Mouse (Mus musculus): ENCODE data around the gene Mprip. TPM values are rescaled to one million over a fixed set of nuclear protein-coding genes. Genes with fewer than 3 reads are reported as not detected.

The Mprip gene
- polyA plus RNA-seq, 2 experiments = 87.1 to 122 TPM

DNA sequence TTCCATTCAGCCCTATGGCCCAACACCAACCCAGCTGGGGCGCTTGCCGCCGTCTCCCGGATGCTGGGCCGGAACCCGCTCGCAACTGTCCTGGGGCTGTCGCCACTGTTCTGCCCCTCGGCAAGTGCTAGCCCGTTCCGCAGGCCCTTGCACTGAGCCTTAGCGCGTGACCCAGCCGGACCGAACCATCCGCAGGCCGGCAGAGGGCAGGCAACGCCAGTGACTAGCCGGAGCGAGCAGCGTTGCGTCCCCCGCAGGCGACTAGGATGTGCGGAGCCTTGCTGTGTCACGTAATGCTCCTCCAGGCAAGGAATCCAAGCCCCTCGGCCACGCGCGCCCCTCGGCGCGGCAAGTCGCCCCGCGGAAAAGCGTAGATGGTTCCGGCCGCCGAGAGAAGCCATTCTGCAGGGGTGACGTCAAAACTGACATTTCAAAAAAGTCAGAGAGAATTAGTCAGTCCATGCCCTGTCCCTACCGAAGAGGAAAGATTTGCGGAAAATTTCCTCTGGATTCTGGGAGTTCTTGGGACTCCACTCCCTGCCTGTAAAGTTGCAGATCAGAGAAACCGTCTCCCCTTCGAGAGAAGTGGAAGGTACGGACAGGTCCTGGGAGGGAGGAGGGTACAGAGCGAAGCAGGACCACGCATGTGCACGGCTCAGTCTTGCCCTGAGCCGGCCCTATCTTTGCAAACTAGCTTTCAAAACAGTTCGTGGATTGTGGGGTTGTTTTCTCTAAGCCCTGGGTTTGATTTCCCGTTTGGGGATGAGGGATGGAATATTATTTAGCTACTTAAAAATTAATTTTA lies 148.8 kb downstream of the Mprip start, which contains the start of gene Flcn:
TSS of gene Flcn (minus strand) at position 347 of the 805 bp plus-strand sequence.
- DNase-seq (ENCODE audit: low spot score) = peak; percentile 89
- WGBS = under 1% methylated on average over 52 of the region's 52 CpGs
- Histone ChIP-seq H3K27ac (replicated peaks; ENCODE audit: low read depth, low read length) (peak within 1 kb of the TSS; percentile 100), H3K36me3 (ENCODE audit: control insufficient read depth, insufficient read depth, low read length) (peaks cover 31% of the 10 kb centered on the region), H3K4me1 (ENCODE audit: control insufficient read depth, insufficient read depth, low read length) (peaks cover 8% of the 10 kb centered on the region), H3K27me3 (ENCODE audit: control insufficient read depth, insufficient read depth, low read length) (no peaks in the 10 kb centered on the region), H3K4me2 (replicated peaks; ENCODE audit: low read depth, low read length, severe bottlenecking) (peak within 1 kb of the TSS; percentile 72), H3K4me3 (replicated peaks; ENCODE audit: low read length) (peak within 1 kb of the TSS; percentile 80), H3K9me3 (ENCODE audit: control insufficient read depth, low read length) (no peaks in the 10 kb centered on the region), H3K9ac (ENCODE audit: low read depth, low read length, severe bottlenecking) (peak within 1 kb of the TSS; percentile 98)
- ATAC-seq (ENCODE audit: low FRiP score, low read depth) = peak; percentile 91
- peak; percentile 60; the same call in 1 of the 2 replicates for TF ChIP-seq POLR2A (IDR thresholded peaks at IDR 0.05; ENCODE audit: borderline replicate concordance, extremely low read depth, insufficient read depth, insufficient read length)

DNA sequence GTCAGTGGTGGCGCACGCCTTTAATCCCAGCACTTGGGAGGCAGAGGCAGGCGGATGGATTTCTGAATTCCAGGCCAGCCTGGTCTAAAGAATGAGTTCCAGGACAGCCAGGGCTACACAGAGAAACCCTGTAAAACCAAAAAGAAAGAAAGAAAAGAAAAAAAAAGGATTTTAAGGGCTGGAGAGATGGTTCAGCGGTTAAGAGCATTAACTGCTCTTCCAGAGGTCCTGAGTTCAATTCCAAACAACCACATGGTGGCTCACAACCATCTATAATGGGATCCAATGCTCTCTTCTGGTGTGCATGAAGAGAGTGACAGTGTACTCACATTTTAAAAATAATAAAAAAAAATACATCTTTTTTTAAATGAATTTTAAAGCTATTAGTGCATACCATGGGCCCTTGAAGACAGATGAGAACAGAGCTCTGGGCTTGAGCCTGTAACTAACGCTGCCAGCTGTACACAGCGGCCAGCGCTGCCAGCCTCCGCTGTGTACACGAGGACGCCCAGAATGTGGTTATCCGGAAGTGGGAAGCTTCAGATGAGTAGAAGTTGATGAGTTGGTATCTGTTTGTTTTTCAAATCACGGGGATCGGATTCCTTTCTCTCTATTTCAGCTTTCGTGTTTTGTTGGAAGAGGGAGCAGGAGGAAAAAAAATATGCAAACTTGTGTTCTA lies 149.5 kb downstream of the Mprip start:
- Histone ChIP-seq H3K36me3 (ENCODE audit: control insufficient read depth, insufficient read depth, low read length) (peaks cover 23% of the 10 kb centered on the region), H3K4me1 (ENCODE audit: control insufficient read depth, insufficient read depth, low read length) (peaks cover 8% of the 10 kb centered on the region), H3K9me3 (ENCODE audit: control insufficient read depth, low read length) (no peaks in the 10 kb centered on the region), H3K27me3 (ENCODE audit: control insufficient read depth, insufficient read depth, low read length) (no peaks in the 10 kb centered on the region), H3K4me3 (replicated peaks; ENCODE audit: low read length) (peak overlapping the region; percentile 80), H3K4me2 (replicated peaks; ENCODE audit: low read depth, low read length, severe bottlenecking) (peak overlapping the region; percentile 72), H3K27ac (replicated peaks; ENCODE audit: low read depth, low read length) (peak overlapping the region; percentile 100), H3K9ac (ENCODE audit: low read depth, low read length, severe bottlenecking) (peak overlapping the region; percentile 98)
- 65% methylated on average over 14 of the region's 14 CpGs for WGBS
- no peak for TF ChIP-seq POLR2A (IDR thresholded peaks at IDR 0.05; ENCODE audit: borderline replicate concordance, extremely low read depth, insufficient read depth, insufficient read length)
- ATAC-seq (ENCODE audit: low FRiP score, low read depth) = no peak
- DNase-seq (ENCODE audit: low spot score) = no peak

GRCm38 (mm10) chr11:59811211-59811610 lies 150.1 kb downstream of the Mprip start:
- no peak overlapping the region for H3K4me3 ChIP-seq (replicated peaks; ENCODE audit: low read length)
- no peak overlapping the region for H3K4me2 ChIP-seq (replicated peaks; ENCODE audit: low read depth, low read length, severe bottlenecking)
- no peak overlapping the region; the same call in 1 of the 2 replicates for H3K27ac ChIP-seq (replicated peaks; ENCODE audit: low read depth, low read length)
- H3K27me3 ChIP-seq (ENCODE audit: control insufficient read depth, insufficient read depth, low read length) = no peaks in the 10 kb centered on the region
- TF ChIP-seq POLR2A (IDR thresholded peaks at IDR 0.05; ENCODE audit: borderline replicate concordance, extremely low read depth, insufficient read depth, insufficient read length) = no peak
- peaks cover 19% of the 10 kb centered on the region for H3K36me3 ChIP-seq (ENCODE audit: control insufficient read depth, insufficient read depth, low read length)
- DNase-seq (ENCODE audit: low spot score) (peak; percentile 21), ATAC-seq (ENCODE audit: low FRiP score, low read depth) (no peak)
- peaks cover 8% of the 10 kb centered on the region for H3K4me1 ChIP-seq (ENCODE audit: control insufficient read depth, insufficient read depth, low read length)
- H3K9ac ChIP-seq (ENCODE audit: low read depth, low read length, severe bottlenecking) = no peak overlapping the region
- H3K9me3 ChIP-seq (ENCODE audit: control insufficient read depth, low read length) = no peaks in the 10 kb centered on the region
- WGBS = 58% methylated on average over 4 of the region's 4 CpGs

DNA sequence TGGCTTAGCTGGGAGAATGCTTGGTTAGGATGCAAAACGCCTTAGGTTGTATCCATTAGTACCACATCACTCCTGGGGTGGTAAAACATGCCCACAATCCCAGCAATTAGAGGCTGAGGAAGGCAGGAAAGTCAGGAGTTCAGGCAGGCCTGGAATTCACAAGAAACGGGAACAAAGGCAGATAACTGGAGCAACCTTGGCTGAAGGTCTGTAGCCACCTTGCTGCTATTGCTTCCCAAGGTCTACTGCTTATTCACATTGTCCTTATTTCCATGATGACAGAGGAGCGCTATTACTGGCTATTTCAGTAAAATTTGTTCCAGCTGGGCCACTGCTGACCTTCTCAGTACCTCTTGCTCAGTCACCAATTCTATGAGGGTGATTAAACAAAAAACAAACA lies 152.2 kb downstream of the Mprip start:
- peaks cover 8% of the 10 kb centered on the region for H3K4me1 ChIP-seq (ENCODE audit: control insufficient read depth, insufficient read depth, low read length)
- no peak overlapping the region for H3K4me2 ChIP-seq (replicated peaks; ENCODE audit: low read depth, low read length, severe bottlenecking)
- peaks cover 22% of the 10 kb centered on the region for H3K36me3 ChIP-seq (ENCODE audit: control insufficient read depth, insufficient read depth, low read length)
- TF ChIP-seq POLR2A (IDR thresholded peaks at IDR 0.05; ENCODE audit: borderline replicate concordance, extremely low read depth, insufficient read depth, insufficient read length) = no peak
- no peak for ATAC-seq (ENCODE audit: low FRiP score, low read depth)
- H3K4me3 ChIP-seq (replicated peaks; ENCODE audit: low read length) = no peak overlapping the region
- DNase-seq (ENCODE audit: low spot score) = no peak
- H3K27me3 ChIP-seq (ENCODE audit: control insufficient read depth, insufficient read depth, low read length) = no peaks in the 10 kb centered on the region
- H3K9me3 ChIP-seq (ENCODE audit: control insufficient read depth, low read length) = no peaks in the 10 kb centered on the region
- 56% methylated on average over 3 of the region's 3 CpGs for WGBS
- H3K27ac ChIP-seq (replicated peaks; ENCODE audit: low read depth, low read length) = no peak overlapping the region
- H3K9ac ChIP-seq (ENCODE audit: low read depth, low read length, severe bottlenecking) = no peak overlapping the region

GRCm38 (mm10) chr11:59814311-59814710 lies 153.2 kb downstream of the Mprip start:
- no peaks in the 10 kb centered on the region for H3K4me1 ChIP-seq (ENCODE audit: control insufficient read depth, insufficient read depth, low read length)
- no peak overlapping the region for H3K4me2 ChIP-seq (replicated peaks; ENCODE audit: low read depth, low read length, severe bottlenecking)
- no peak for DNase-seq (ENCODE audit: low spot score)
- no peak overlapping the region for H3K27ac ChIP-seq (replicated peaks; ENCODE audit: low read depth, low read length)
- WGBS = 90% methylated on average over 1 of the region's 1 CpGs
- H3K36me3 ChIP-seq (ENCODE audit: control insufficient read depth, insufficient read depth, low read length) = peaks cover 33% of the 10 kb centered on the region
- H3K4me3 ChIP-seq (replicated peaks; ENCODE audit: low read length) = no peak overlapping the region
- ATAC-seq (ENCODE audit: low FRiP score, low read depth) = no peak
- no peaks in the 10 kb centered on the region for H3K27me3 ChIP-seq (ENCODE audit: control insufficient read depth, insufficient read depth, low read length)
- TF ChIP-seq POLR2A (IDR thresholded peaks at IDR 0.05; ENCODE audit: borderline replicate concordance, extremely low read depth, insufficient read depth, insufficient read length) = no peak
- H3K9ac ChIP-seq (ENCODE audit: low read depth, low read length, severe bottlenecking) = no peak overlapping the region
- H3K9me3 ChIP-seq (ENCODE audit: control insufficient read depth, low read length) = no peaks in the 10 kb centered on the region
